Mouse (Mus musculus) hindbrain, postnatal 0 days (tissue): ENCODE measurements around the gene Sympk. TPM values are rescaled to one million over a fixed set of nuclear protein-coding genes. Genes with fewer than 3 reads are reported as not detected.

Source experiments
- ATAC-seq: fragments of 200-750 bp; cut with Nextera tagmentation; 2 replicates; pipeline ENCODE4 v1.8.0; 2017; ENCODE audit warnings: mild to moderate bottlenecking, moderate TSS enrichment, moderate library complexity
- DNase-seq: peaks from one replicate; pipeline ENCODE4 v3.0.0-alpha.2; 2015; ENCODE audit warnings: low spot score
- H3K27ac ChIP-seq: fragments of 300-500 bp; sonication (generic); 2 replicates; pipeline ENCODE4 v1.5.1; 2014; ENCODE audit warnings: mild to moderate bottlenecking
- H3K27me3 ChIP-seq: fragments of 300-500 bp; sonication (generic); 2 replicates; pipeline ENCODE4 v1.6.1; 2014; ENCODE audit warnings: low read length, mixed read lengths; ENCODE audit not compliant: insufficient read depth
- H3K36me3 ChIP-seq: fragments of 300-500 bp; sonication (generic); 2 replicates; pipeline ENCODE4 v1.6.1; 2014; ENCODE audit warnings: low read length, mixed read lengths; ENCODE audit not compliant: insufficient read depth
- H3K4me1 ChIP-seq: fragments of 300-500 bp; sonication (generic); 2 replicates; pipeline ENCODE4 v1.6.1; 2014; ENCODE audit warnings: antibody characterized with exemption, low read length, mixed read lengths; ENCODE audit not compliant: insufficient read depth
- H3K4me2 ChIP-seq: fragments of 300-500 bp; sonication (generic); 2 replicates; pipeline ENCODE4 v1.6.1; 2014; ENCODE audit warnings: low read depth, mild to moderate bottlenecking, low read length, moderate library complexity, mixed read lengths
- H3K4me3 ChIP-seq: fragments of 300-500 bp; sonication (generic); 2 replicates; pipeline ENCODE4 v1.5.1; 2014; ENCODE audit warnings: low read length
- H3K9ac ChIP-seq: fragments of 300-500 bp; sonication (generic); replicated peaks from 2 replicates; pipeline ENCODE4 v1.6.1; 2014; ENCODE audit warnings: mild to moderate bottlenecking, low read length, moderate library complexity, mixed read lengths
- H3K9me3 ChIP-seq: fragments of 300-500 bp; sonication (generic); 2 replicates; pipeline ENCODE4 v1.6.1; 2016; ENCODE audit warnings: low read length, mixed read lengths
- CTCF ChIP-seq: IDR thresholded peaks from 2 replicates; pipeline ENCODE4 v1.5.1; 2016; ENCODE audit warnings: antibody characterized with exemption, control low read depth, low read depth
- WGBS: fragments of 180-500 bp; shearing (Covaris S2); extraction: QIAGEN DNeasy Blood & Tissue Kit; methylation state at CpG from one replicate; pipeline ENCODE4 v1.1.7; 2014; 5-methylcytosine and 5-hydroxymethylcytosine counted together
- polyA plus RNA-seq: library from polyadenylated mRNA; unstranded; fragments of >200 nt; fragmentation: Nextera tagmentation; extraction: Ambion mirVana; gene quantifications from 2 replicates; pipeline ENCODE4 v1.2.1, GENCODE M21; 2015
- total RNA-seq: library from RNA; depleted of rRNA; stranded (reverse); fragments of >200 nt; gene quantifications from 2 replicates; pipeline ENCODE4 v1.2.3, GENCODE M21; 2014

Gene Sympk
- total and polyA plus RNA-seq, 2 experiments from 2014 or later, result 19.2 to 85.4 TPM

DNA sequence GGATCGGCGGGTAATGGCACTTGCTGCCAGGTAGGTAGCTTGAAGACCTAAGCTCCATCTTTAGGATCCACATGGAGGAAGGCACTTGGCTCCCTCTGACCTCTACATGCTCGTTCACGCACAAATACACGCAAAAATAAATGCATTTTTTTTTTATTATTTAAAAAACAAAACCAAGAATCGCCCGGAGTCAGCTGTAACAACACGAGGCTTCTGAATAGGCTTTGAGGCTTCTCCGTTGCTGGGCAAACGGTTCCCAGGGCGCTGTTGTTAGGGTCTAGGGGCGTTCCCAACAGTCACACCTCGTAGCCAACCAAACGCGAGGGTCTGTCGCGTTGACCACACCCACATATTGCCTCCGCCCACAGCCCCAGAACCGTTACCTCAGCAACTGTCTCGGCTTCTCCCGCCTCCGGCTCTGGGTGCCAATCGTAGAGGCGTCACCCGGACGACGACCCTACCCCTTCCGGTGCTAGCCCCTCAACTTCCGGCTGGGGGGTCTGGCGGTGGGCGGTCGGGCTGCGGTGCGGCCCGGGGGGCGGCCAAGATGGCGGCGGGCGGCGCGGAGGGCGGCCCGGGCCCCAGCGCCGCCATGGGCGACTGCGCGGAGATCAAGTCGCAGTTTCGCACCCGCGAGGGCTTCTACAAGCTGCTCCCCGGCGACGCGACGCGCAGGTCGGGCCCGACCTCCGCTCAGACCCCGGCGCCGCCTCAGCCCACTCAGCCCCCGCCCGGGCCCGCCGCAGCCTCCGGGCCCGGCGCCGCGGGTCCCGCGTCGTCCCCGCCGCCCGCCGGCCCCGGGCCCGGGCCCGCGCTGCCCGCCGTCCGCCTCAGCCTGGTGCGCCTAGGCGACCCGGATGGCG lies 51.8 kb downstream of the Sympk start, which contains the start of gene Dmwd:
TSS of gene Dmwd (plus strand) at position 505 of the 863 bp plus-strand sequence.
- under 1% methylated on average over 71 of the region's 91 CpGs for WGBS
- peak; percentile 99 for DNase-seq
- Histone ChIP-seq H3K27me3 (no peaks in the 10 kb centered on the region), H3K9ac (peak within 1 kb of the TSS; percentile 99), H3K36me3 (peaks cover 26% of the 10 kb centered on the region), H3K4me1 (peaks cover 11% of the 10 kb centered on the region), H3K4me3 (peak within 1 kb of the TSS; percentile 100), H3K4me2 (peak within 1 kb of the TSS; percentile 86), H3K9me3 (no peaks in the 10 kb centered on the region), H3K27ac (peak within 1 kb of the TSS; percentile 91)
- no peak for TF ChIP-seq CTCF
- ATAC-seq, result peak; percentile 99

- TF ChIP-seq CTCF, result no peak
- H3K27me3 ChIP-seq, result no peaks in the 10 kb centered on the region
- ATAC-seq, result no peak
These were observed 52.4 kb downstream of the Sympk start for GRCm38 (mm10) chr7:19076586-19076991.

DNA sequence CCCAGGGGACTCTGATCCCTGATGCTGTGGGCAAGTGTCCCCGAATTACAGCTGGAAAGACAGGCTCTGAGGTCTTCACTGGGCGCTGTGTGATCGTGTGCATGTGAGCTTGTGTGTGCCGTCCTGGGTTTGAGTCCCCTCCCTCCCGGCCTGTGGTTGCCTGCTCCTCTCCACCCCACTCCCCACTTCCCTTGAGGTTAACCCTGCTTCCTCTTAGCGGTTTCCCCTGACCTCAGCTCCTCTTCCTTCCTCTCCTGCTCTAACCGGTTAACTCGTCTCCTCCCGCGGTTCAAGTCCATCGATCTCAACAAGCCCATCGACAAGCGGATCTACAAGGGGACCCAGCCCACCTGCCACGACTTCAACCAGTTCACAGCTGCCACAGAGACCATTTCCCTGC lies 53.6 kb downstream of the Sympk start:
- H3K4me3 ChIP-seq, result no peak overlapping the region; the same call in 1 of the 2 replicates
- H3K9ac ChIP-seq, result peak overlapping the region; percentile 99
- peaks cover 44% of the 10 kb centered on the region for H3K36me3 ChIP-seq
- WGBS, result 69% methylated on average over 14 of the region's 14 CpGs
- peaks cover 11% of the 10 kb centered on the region for H3K4me1 ChIP-seq
- H3K9me3 ChIP-seq, result no peaks in the 10 kb centered on the region
- H3K4me2 ChIP-seq, result peak overlapping the region; percentile 86
- ATAC-seq (no peak), DNase-seq (no peak)
- H3K27me3 ChIP-seq, result no peaks in the 10 kb centered on the region
- TF ChIP-seq CTCF, result no peak
- H3K27ac ChIP-seq, result no peak overlapping the region

More at GRCm38 (mm10) chr7:19076586-19076991, 52.4 kb downstream of the Sympk start:
- DNase-seq, result peak; percentile 45
- Histone ChIP-seq H3K9me3 (no peaks in the 10 kb centered on the region), H3K27ac (peak overlapping the region; percentile 91), H3K9ac (peak overlapping the region; percentile 99), H3K4me3 (peak overlapping the region; percentile 100), H3K4me2 (peak overlapping the region; percentile 86), H3K36me3 (peaks cover 32% of the 10 kb centered on the region), H3K4me1 (peaks cover 11% of the 10 kb centered on the region)
- 0% methylated on average over 22 of the region's 22 CpGs for WGBS

GRCm38 (mm10) chr7:19078732-19079131 lies 54.6 kb downstream of the Sympk start:
- Histone ChIP-seq H3K36me3 (peaks cover 51% of the 10 kb centered on the region), H3K27me3 (no peaks in the 10 kb centered on the region), H3K4me3 (no peak overlapping the region), H3K9me3 (no peaks in the 10 kb centered on the region), H3K4me2 (no peak overlapping the region), H3K9ac (no peak overlapping the region), H3K4me1 (peaks cover 11% of the 10 kb centered on the region), H3K27ac (no peak overlapping the region)
- TF ChIP-seq CTCF, result no peak
- ATAC-seq (no peak), DNase-seq (no peak)
- WGBS, result 80% methylated on average over 3 of the region's 3 CpGs

- DNase-seq (no peak), ATAC-seq (no peak)
- Histone ChIP-seq H3K4me1 (peaks cover 7% of the 10 kb centered on the region), H3K4me3 (no peak overlapping the region), H3K9me3 (no peaks in the 10 kb centered on the region), H3K27me3 (no peaks in the 10 kb centered on the region), H3K36me3 (peaks cover 51% of the 10 kb centered on the region), H3K4me2 (no peak overlapping the region), H3K9ac (no peak overlapping the region), H3K27ac (no peak overlapping the region)
- WGBS, result 91% methylated on average over 19 of the region's 19 CpGs
- TF ChIP-seq CTCF, result no peak
These were observed 56.3 kb downstream of the Sympk start for GRCm38 (mm10) chr7:19080451-19080950.

GRCm38 (mm10) chr7:19082171-19082570 lies 58.0 kb downstream of the Sympk start:
- H3K4me3 ChIP-seq, result no peak overlapping the region
- no peak overlapping the region for H3K9ac ChIP-seq
- no peak for ATAC-seq
- no peak for DNase-seq
- H3K27ac ChIP-seq, result no peak overlapping the region
- peaks cover 51% of the 10 kb centered on the region for H3K36me3 ChIP-seq
- H3K4me1 ChIP-seq, result peaks cover 5% of the 10 kb centered on the region
- no peak overlapping the region for H3K4me2 ChIP-seq
- no peaks in the 10 kb centered on the region for H3K9me3 ChIP-seq
- WGBS, result 84% methylated on average over 4 of the region's 4 CpGs
- no peak for TF ChIP-seq CTCF
- no peaks in the 10 kb centered on the region for H3K27me3 ChIP-seq
